Mouse (Mus musculus) monocyte, adult 2 months (primary cell): ENCODE data around the gene Dcst2.
A peak's percentile ranks its signal among the peaks of the same experiment; 100 is the strongest.

Source experiments
- DNase-seq, 2 experiments: peaks; one replicate each; pipeline ENCODE4 v3.0.0; 2022; ENCODE audit warnings: low spot score in 2 of 2, low read depth in 1 of 2

Dcst2 gene

GRCm38 (mm10) chr3:89411490-89412393 lies 50.0 kb downstream of the Dcst2 start, which contains the start of gene Flad1:
TSS of gene Flad1 (minus strand) at chr3:89411870.
- DNase-seq, result peak; percentile 93 to 96

GRCm38 (mm10) chr3:89416158-89416557 lies 54.4 kb downstream of the Dcst2 start:
- no peak for DNase-seq

GRCm38 (mm10) chr3:89417131-89417530 lies 55.4 kb downstream of the Dcst2 start:
- no peak for DNase-seq

GRCm38 (mm10) chr3:89417840-89418169 lies 56.0 kb downstream of the Dcst2 start:
- DNase-seq, result no peak

GRCm38 (mm10) chr3:89418170-89418860 lies 56.5 kb downstream of the Dcst2 start, which contains the start of the genes Cks1b and Shc1:
TSS of gene Cks1b (minus strand) at chr3:89418383.
TSS of gene Shc1 (plus strand) at chr3:89418443.
- peak; percentile 89 to 91 for DNase-seq

GRCm38 (mm10) chr3:89418861-89419250 lies 57.1 kb downstream of the Dcst2 start:
- DNase-seq, result no peak

GRCm38 (mm10) chr3:89419571-89419970 lies 57.8 kb downstream of the Dcst2 start:
- DNase-seq, result no peak

- DNase-seq, result no peak
These were observed 58.2 kb downstream of the Dcst2 start for GRCm38 (mm10) chr3:89419981-89420380.

- DNase-seq, result no peak
These were observed 58.6 kb downstream of the Dcst2 start for GRCm38 (mm10) chr3:89420421-89420820.

GRCm38 (mm10) chr3:89421002-89421774 lies 59.4 kb downstream of the Dcst2 start:
- no peak for DNase-seq

GRCm38 (mm10) chr3:89421810-89422473 lies 60.2 kb downstream of the Dcst2 start:
- no peak for DNase-seq

- DNase-seq, result no peak
These were observed 60.9 kb downstream of the Dcst2 start for GRCm38 (mm10) chr3:89422556-89423205.

- no peak for DNase-seq
These were observed 62.8 kb downstream of the Dcst2 start for GRCm38 (mm10) chr3:89424416-89425140.

GRCm38 (mm10) chr3:89425141-89425525 lies 63.4 kb downstream of the Dcst2 start:
- DNase-seq, result no peak

- DNase-seq, result no peak
These were observed 64.1 kb downstream of the Dcst2 start for GRCm38 (mm10) chr3:89425876-89426275.
